Mouse (Mus musculus): ENCODE measurements around the gene Lyl1. TPM values are rescaled to one million over a fixed set of nuclear protein-coding genes. Genes with fewer than 3 reads are reported as not detected.

The Lyl1 gene
- 60.3 and 61.8 TPM in 2 replicates for polyA plus RNA-seq (2015; fragmentation: Nextera tagmentation; extraction: Ambion mirVana)

GRCm38 (mm10) chr8:84700941-84701911 is at the start of gene Lyl1:
TSS of gene Lyl1 (plus strand) at chr8:84701457.

GRCm38 (mm10) chr8:84662581-84663065 is 38.6 kb upstream of the Lyl1 start, which contains the start of gene Ier2:
TSS of gene Ier2 (minus strand) at chr8:84662852.

GRCm38 (mm10) chr8:84686191-84687002 is 14.9 kb upstream of the Lyl1 start, which contains the start of gene Trmt1:
TSS of gene Trmt1 (plus strand) at chr8:84686307.

GRCm38 (mm10) chr8:84687705-84688100 is 13.6 kb upstream of the Lyl1 start, which contains the start of gene Nacc1:
TSS of gene Nacc1 (minus strand) at chr8:84687862.

GRCm38 (mm10) chr8:84722850-84723570 is 21.8 kb downstream of the Lyl1 start, which contains the start of gene G430095P16Rik:
TSS of gene G430095P16Rik (plus strand) at chr8:84723007.

Other genes with a start within 250 kb of the Lyl1 start
- gene Ier2, start 38.6 kb upstream of the Lyl1 start, polyA plus RNA-seq (2015; fragmentation: Nextera tagmentation; extraction: Ambion mirVana) = 34.3 and 41.9 TPM in 2 replicates
- gene Trmt1, start 15.2 kb upstream of the Lyl1 start, polyA plus RNA-seq (2015; fragmentation: Nextera tagmentation; extraction: Ambion mirVana) = 35.9 and 39.7 TPM in 2 replicates
- 7.3 and 7.6 TPM in 2 replicates for gene Nacc1, start 13.6 kb upstream of the Lyl1 start, polyA plus RNA-seq (2015; fragmentation: Nextera tagmentation; extraction: Ambion mirVana)
- 17.8 and 19.5 TPM in 2 replicates for gene G430095P16Rik, start 21.6 kb downstream of the Lyl1 start, polyA plus RNA-seq (2015; fragmentation: Nextera tagmentation; extraction: Ambion mirVana)
- 14.2 and 15.5 TPM in 2 replicates for gene Nfix, start 98.9 kb downstream of the Lyl1 start, polyA plus RNA-seq (2015; fragmentation: Nextera tagmentation; extraction: Ambion mirVana)
- 3.4 and 3.7 TPM in 2 replicates for gene Dand5, start 121.4 kb downstream of the Lyl1 start, polyA plus RNA-seq (2015; fragmentation: Nextera tagmentation; extraction: Ambion mirVana)
- gene Gadd45gip1, start 130.1 kb downstream of the Lyl1 start, polyA plus RNA-seq (2015; fragmentation: Nextera tagmentation; extraction: Ambion mirVana) = 42.0 and 45.4 TPM in 2 replicates
- 257 and 273 TPM in 2 replicates for gene Rad23a, start 139.2 kb downstream of the Lyl1 start, polyA plus RNA-seq (2015; fragmentation: Nextera tagmentation; extraction: Ambion mirVana)
- 262 and 293 TPM in 2 replicates for gene Calr, start 145.5 kb downstream of the Lyl1 start, polyA plus RNA-seq (2015; fragmentation: Nextera tagmentation; extraction: Ambion mirVana)
- 63.1 and 64.4 TPM in 2 replicates for gene Farsa, start 155.5 kb downstream of the Lyl1 start, polyA plus RNA-seq (2015; fragmentation: Nextera tagmentation; extraction: Ambion mirVana)
- gene Syce2, start 170.7 kb downstream of the Lyl1 start, polyA plus RNA-seq (2015; fragmentation: Nextera tagmentation; extraction: Ambion mirVana) = 100 and 115 TPM in 2 replicates
- 22.5 and 24.8 TPM in 2 replicates for gene Gcdh, start 192.5 kb downstream of the Lyl1 start, polyA plus RNA-seq (2015; fragmentation: Nextera tagmentation; extraction: Ambion mirVana)
- 323 and 405 TPM in 2 replicates for gene Klf1, start 200.5 kb downstream of the Lyl1 start, polyA plus RNA-seq (2015; fragmentation: Nextera tagmentation; extraction: Ambion mirVana)
- gene Dnase2a, start 207.1 kb downstream of the Lyl1 start, polyA plus RNA-seq (2015; fragmentation: Nextera tagmentation; extraction: Ambion mirVana) = 29.2 TPM in 2 replicates
- 0.22 and 0.30 TPM in 2 replicates for gene Mast1, start 235.9 kb downstream of the Lyl1 start, polyA plus RNA-seq (2015; fragmentation: Nextera tagmentation; extraction: Ambion mirVana)
- gene Rtbdn, start 245.5 kb downstream of the Lyl1 start, polyA plus RNA-seq (2015; fragmentation: Nextera tagmentation; extraction: Ambion mirVana) = 0.19 TPM in 1 of 2 replicates, not detected in the other

Measured in spleen, postnatal 0 days (tissue).